Mouse (Mus musculus): Measurements from ENCODE around the gene Lyl1.

Lyl1 gene

GRCm38 (mm10) chr8:84722850-84723570, 21.8 kb downstream of the Lyl1 start, which contains the start of gene G430095P16Rik:
Gene G430095P16Rik, plus strand, starts transcription at chr8:84723007.
- DNase-seq (ENCODE audit: extremely low spot score), result no peak

DNA sequence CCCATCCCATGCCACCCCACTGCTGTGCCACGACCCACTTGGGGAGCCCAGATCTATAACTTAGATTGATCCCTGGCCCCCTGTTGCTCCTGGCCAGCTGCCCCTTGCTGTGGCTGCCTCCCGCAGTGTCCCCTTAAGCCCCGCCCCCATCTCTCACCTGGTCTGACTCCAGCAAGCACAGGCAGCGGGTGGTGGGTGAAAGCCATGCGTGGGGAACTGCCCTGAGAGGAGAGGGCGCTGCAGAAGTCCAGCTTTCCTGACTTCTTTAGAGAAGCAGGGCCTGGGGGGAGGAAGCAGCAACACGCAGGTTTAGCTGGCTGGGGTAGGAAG, 22.3 kb downstream of the Lyl1 start:
- DNase-seq (ENCODE audit: extremely low spot score), result no peak

DNA sequence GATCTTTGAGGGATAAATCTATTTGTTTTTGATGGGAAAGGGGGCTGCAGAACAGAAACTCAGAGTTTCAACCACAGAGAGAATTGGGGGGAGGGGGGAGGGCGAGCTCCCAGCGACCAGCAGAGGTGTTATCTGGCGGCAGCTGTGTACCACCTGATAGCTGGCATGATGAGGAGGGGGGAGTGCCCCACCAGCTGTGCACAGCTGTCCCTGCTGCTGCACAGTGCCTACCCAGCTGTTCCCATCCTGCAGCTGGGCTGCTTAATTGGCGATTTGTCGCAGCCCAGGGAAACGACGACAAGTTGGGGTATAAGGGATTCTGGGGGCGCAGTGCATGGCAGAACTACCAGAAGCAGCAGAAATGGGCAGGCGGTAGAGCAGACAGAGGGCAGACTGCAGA, 23.4 kb downstream of the Lyl1 start:
- no peak for DNase-seq (ENCODE audit: extremely low spot score)

DNA sequence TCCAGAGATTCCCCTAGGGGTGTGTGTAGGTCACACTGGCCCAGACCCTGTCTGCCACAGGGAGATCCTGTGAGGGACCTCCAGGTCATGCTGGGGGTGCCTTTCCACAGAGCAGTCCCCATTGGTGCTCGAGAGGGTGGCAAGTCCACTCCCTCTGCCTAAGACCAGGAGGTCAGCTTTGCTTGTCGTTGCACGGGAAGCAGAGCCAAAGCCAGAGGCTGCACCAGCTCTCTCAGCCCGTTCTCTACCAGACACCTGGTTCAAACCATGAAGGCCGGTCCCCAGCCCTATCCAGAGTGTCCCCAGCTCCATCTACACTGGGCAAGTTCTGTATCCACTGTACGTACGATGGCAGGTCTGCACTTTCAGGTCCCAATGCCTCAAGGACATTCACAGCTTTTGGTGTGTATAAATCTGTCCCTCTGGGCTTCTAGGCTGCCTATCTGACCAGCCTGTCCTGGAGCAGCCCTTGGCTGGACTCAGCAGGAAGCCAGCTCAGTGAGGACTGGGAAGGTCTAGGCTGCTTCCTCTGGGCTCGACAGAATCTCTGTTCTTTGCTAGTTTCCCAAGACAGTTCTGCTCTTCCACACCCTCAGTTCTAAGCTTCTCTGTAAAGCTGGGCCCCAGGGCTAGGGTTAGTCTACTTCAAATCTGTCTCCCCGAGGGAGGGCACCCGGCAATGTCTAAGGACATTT, 24.1 kb downstream of the Lyl1 start:
- no peak for DNase-seq (ENCODE audit: extremely low spot score)

DNA sequence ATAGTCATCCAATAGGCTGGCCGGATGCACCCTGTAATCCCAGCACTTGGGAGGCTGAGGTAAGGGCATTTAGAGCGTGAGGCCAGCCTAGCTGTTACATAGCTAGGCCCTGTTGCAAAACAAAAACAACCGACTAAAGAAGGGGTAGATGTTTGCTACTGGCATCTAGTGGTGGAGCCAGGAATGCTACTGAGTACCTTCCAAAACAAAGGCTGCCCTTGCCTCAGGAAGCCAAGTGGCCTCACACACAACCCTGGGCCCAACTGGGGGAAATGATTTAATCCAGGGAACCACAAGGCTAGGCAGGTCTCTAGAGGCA, 24.6 kb downstream of the Lyl1 start:
- no peak for DNase-seq (ENCODE audit: extremely low spot score)

DNA sequence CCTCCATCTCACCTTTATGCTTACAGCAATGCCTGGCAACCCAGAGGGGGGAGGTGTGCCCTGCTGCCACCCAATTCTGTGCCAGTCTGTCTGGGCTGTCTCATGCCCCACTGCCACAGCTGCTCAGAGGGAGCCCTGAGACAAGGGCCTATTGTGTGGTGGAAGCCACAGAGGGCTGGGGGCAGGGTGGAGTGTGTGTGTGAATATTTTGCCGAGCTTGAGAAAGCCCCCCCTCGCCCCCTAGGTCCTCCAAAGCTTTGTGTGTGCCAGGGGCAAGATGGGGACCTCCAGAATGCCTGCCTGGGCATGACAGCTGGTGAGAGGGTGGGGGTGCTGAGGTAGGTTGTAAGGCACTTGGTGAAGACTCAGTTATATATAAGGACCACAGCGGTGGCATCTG, 27.2 kb downstream of the Lyl1 start:
- DNase-seq (ENCODE audit: extremely low spot score), result no peak

GRCm38 (mm10) chr8:84729921-84730362, 28.7 kb downstream of the Lyl1 start:
- no peak for DNase-seq (ENCODE audit: extremely low spot score)

DNA sequence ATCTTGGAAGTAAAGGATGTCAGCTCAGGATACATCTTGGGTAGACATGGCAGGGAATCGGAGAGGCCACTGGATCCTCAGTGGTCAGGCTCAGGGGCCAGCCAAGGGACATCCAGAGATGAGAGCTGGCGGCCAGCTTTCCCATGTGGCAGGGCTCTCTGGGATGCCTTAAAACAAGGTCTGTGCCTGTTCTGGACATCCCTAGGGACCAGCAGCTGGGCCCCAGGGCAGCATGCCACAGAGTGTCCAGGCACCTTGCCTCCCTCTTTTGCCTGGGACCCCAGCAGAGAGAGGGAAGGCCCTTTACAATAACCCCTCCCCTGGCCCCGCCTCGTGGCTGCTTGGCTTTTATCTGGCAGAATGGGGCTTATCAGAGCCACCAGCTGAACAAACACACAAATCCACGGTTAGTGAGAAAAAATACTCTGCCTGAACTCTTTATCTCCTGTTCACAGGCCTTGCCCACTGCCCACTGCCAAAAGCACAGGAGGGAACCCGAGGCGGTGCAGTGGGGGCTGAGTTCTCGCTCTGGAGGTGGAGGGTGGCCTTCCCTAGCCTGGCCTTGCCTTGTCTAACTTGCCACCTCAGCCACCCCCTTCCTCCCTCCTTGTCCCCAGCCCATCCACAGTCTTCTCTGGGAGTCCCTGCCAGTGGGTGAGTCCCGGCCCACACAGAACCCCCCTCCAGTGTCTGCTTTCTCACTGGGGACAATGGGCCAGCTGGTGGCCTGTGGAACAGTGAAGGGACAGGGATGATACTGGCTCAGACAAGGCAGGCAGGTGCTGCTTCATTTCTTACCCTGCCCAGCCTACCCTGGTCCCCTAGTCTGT, 29.5 kb downstream of the Lyl1 start:
- DNase-seq (ENCODE audit: extremely low spot score), result no peak

DNA sequence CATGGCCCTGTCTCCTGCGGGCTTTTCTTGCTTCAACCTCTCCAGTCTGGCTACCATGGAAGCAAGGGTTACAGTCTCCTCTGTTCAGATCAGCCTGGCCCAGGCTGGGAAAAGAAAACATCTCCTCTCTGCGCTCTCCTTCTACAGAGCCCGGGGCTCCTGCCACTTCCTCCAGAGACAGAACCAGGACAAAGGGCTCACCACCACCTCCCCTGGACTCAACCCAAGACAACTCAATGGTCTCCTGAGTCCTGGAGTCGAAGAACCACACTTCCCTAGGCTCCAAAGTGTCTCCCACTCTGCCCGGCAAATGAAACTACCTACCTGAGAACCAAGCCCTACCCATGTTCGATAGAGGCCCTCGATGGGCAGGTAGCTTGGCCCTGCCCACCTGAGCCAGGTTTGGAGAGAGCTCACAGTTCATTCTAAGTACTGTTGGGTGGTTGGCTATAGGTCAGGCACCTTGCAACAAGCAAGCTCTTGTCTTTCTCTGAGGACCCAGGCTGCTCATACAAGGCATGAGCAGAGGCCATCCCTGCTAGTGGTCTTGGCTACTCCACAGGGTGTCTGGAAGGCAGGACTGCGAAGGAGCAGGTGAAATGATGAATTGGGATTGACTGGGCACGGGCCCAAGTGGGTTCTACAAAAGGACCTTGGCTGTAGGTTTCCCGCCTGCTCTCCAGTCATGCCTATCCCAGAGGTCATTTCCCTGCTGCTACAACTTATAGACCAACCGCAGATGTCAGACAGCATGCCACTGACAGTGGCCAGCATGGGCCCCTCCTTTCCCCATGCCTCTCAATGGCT, 30.3 kb downstream of the Lyl1 start:
- DNase-seq (ENCODE audit: extremely low spot score), result no peak

- DNase-seq (ENCODE audit: extremely low spot score), result no peak
Observed at GRCm38 (mm10) chr8:84732545-84732944, 31.3 kb downstream of the Lyl1 start.

- DNase-seq (ENCODE audit: extremely low spot score), result no peak
Observed at GRCm38 (mm10) chr8:84732996-84733395, 31.7 kb downstream of the Lyl1 start.

DNA sequence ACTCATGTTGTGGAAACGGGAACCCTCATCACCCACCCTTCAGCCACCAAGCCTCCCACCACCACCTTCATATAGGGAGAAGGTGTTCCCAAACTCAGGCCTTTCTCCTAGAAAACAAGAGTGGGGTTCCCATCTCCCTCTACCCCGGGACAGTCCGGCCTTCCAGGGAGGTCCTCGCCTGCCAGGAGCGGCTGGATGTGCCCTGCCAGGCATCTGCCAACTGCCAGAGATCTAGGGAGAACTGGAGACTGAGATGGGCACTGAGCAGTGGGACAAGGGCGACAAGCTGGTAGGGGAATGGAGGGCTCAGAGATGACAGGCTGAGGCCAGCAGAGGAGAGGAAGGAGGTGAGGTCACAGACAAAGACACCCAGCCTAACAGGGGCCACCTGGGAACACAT, 32.7 kb downstream of the Lyl1 start:
- DNase-seq (ENCODE audit: extremely low spot score), result no peak

GRCm38 (mm10) chr8:84734680-84735079, 33.4 kb downstream of the Lyl1 start:
- no peak for DNase-seq (ENCODE audit: extremely low spot score)

DNA sequence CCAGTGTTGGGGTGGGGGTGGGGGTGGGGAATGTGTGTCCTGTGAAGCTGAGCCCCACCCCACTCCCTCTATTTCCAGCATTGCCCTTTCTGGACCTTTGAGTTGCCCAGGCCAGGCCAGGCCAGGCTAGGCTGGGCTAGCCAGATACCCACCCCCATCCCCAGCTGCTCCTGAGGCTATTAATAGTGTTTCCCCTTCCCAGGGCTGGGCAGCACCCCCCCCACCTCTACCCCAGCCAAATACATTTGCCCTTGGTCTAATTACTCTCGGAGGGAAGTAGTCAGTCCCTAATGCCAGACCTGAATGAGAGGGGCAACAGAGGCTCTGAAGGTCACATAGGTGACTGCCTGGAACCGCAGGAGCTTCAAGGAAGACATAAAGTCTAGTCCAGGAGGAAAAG, 34.3 kb downstream of the Lyl1 start:
- no peak for DNase-seq (ENCODE audit: extremely low spot score)

DNA sequence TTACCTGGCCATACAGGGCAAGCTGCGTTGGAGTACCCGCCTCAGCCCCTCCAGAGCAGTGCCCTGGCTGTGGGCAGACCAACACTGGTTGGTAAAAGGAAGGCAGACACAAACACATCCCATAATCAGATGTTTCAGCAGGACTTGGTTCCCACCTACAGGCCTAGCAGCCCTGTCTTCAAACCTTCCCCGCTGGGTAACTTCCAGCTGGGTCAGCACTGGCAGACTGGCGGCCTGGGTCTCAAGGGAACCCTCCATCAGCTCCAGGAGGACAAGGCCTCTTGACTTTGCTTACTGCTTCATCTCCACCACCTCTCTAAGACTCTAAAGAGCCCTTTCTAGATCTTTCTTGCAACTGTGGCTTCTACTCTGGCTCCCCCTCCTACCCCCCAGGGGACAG, 35.3 kb downstream of the Lyl1 start:
- DNase-seq (ENCODE audit: extremely low spot score), result no peak

DNA sequence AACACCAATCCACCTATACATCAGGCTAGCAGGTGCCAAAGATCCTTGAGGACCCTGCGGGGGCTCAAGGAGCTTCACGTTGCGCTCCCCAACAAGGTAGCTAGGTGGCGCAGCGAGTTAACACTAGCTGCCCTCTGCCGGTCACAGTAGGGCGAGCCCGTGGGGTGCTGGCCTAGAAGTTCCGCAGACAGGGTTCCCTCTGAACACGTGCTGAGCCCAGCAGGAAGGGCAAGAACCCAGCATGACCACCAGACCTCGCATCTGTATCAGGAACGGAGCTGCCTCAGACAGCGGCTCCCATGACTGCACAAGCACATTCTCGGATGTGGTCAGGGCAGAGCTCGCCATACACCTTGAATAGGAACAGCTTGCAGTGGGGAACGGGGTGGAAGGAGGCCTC, 36.4 kb downstream of the Lyl1 start:
- peak; percentile 79 for DNase-seq (ENCODE audit: extremely low spot score)

DNA sequence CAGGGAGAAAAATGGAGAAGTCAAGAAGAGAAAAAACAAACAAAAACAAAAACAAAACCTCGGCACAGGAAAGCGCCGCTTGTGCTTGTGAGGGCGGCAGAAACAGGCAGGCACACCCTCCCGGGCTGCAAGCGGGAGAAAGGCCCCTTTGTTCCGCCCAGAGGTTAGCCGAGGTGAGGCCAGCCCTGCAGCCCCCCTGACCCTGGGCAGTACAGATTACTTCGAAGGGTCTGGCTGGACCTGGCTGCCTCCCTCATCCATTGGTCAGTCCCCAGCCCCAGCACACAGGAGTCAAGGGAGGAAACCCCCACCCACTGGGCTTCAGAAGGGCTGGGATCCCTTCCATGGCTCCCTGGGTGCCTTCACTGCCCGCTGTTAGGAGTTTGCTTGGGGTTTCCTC, 37.0 kb downstream of the Lyl1 start:
- no peak for DNase-seq (ENCODE audit: extremely low spot score)

DNA sequence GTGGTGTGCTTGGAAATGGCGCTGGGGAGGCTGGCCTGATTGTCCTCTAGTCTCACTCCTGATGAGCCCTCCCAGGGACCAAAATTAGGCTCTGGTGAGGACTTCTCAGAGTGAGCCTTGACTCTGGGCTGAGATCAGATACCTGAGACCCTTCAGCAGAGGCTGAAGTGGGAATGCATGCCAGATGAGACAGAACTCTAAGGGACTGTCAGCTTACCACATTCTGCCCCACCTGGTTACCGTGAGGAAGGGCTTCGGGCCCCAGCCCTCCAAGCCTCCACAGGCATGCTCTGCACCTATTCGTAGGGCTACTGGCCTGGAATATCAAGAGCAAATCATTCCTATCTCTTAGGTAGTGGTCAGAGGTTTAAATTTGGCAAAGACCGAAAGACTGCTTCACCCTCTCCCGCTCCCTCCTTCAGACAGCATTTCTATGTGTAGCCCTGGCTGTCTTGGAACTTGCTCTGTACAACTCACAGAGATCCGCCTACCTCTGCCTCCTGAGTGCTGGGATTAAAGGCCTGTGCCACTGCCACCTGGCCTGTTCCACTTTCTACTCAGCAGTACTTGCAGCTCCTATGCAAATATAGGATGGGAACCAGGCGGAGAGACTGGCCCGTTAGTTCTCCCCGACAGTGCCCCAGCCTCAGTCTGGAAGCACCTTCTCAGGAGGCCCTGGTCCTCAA, 37.6 kb downstream of the Lyl1 start:
- DNase-seq (ENCODE audit: extremely low spot score), result no peak

GRCm38 (mm10) chr8:84739401-84739742, 38.1 kb downstream of the Lyl1 start:
- no peak for DNase-seq (ENCODE audit: extremely low spot score)

- no peak for DNase-seq (ENCODE audit: extremely low spot score)
Observed at GRCm38 (mm10) chr8:84740895-84741843, 39.9 kb downstream of the Lyl1 start.
